Mouse (Mus musculus) kidney, adult 9 months (tissue): ENCODE data around the gene Tnk2.

ENCODE experiments used
- DNase-seq: peaks from one replicate; pipeline ENCODE4 v3.0.0; 2022

Gene Tnk2

GRCm38 (mm10) chr16:32643661-32644061 lies at the start of gene Tnk2:
TSS of gene Tnk2 (plus strand) at chr16:32643874.
- DNase-seq, result peak; percentile 92

DNA sequence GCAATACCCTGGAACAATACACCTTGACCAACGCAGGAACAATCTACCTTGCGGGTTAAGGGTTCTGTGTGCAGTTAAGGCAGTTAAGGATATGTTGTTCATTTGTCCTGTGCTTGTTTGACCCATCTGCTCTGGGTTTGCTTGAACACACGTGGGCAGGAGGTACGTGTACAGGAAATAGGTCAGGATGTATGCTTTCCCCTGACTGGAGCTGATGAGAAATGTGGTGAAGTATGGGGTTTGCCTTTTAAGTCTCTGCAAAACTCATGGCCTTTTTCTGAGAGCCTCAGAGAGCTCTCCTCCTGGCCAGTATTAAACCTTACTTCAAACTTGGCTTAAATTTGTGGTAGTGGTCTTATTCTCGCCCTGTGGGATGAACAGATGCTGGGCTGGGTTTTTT lies 49.8 kb upstream of the Tnk2 start:
- DNase-seq, result no peak

DNA sequence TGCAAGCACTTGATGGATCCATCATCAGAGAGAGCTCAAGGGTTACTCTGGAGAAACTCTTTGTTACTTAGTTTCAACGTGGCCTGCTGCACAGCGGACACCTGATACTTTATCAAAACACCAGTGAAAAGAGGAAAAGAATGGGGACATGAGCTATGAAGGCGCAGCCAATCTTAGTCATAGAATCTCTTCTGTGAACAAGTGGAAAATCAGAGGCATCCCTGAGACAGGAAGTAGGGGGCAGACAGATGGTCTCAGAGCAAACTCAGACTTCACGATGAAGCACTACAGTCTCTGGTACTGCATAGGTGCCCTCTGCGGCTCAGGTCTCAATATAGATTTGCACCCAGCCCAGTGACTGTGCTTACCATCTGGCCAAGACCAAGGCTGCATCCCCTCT lies 49.0 kb upstream of the Tnk2 start:
- DNase-seq, result no peak

DNA sequence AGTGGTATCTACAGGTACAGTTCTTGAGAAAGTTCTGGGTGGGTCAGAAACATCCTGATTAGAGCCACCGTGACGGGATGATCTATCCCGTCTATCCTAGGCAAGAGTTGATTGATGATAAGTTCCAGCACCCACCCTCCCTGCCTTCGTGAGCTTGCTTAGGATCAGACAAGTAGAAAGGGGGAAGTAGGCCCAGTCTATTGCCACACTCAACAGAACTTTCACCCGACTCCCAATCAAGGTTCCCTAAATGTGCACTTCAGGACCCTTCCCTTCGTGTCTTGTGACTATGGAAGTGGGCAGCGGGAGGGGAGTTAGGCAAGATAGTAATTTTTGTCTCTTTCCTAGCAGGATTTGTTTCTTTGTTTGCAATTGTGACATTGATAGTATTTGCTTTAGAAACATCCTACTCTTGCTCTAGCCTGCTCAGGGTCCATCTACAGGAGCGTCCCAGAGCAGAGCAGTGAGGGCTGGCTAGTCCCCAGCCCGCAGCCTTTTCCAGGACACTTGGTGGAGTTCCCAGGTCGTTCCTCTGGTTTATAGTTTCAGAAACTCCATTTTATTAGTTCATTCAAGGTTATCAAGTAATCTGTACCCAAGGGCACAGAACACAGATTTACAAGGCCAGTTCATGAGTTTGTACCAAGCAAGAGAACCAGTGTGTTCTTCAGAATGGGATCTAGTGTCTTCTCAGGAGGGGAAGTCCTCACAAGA lies 48.4 kb upstream of the Tnk2 start:
- DNase-seq, result peak; percentile 22

GRCm38 (mm10) chr16:32597909-32598381 lies 45.7 kb upstream of the Tnk2 start:
- peak; percentile 19 for DNase-seq

- no peak for DNase-seq
These were observed 44.5 kb upstream of the Tnk2 start for GRCm38 (mm10) chr16:32599151-32599550.

GRCm38 (mm10) chr16:32602193-32602685 lies 41.4 kb upstream of the Tnk2 start:
- no peak for DNase-seq

DNA sequence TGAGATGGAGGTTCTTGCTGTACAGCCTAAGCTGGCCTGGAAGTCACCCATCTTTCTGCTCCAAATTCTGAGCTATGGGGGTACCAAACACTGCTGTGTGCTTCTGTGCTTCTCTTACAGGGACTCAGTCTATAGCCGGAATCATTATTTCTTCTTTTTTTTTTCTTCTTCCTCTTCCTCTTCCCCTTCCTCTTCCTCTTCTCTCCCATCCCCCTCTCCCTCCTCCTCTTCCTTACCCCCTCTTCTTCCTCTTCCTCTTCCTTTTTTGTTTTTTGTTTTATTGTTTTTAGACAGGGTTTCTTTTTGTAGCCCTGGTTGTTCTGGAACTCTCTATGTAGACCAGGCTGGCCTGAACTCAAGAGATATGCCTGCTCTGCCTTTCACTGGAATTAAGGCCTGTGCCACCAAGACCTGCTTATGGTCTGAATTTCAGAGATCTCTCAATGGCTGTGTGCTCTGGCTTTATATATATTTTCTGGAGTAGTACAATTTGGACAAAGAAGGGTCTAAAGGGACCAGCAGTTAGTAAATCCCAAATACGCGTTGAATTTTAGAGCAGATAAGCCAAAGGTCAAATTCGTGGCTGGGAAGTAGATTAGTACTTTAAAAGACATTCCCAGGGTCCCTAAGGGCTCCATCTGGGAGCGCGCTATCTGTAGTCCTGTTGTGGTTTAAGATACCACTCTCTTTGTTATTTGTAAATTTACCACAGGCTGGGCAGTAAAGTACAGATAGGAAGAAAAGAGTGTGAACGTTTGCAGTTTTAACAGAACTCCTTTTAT lies 35.9 kb upstream of the Tnk2 start:
- DNase-seq, result peak; percentile 33

GRCm38 (mm10) chr16:32608344-32608711 lies 35.3 kb upstream of the Tnk2 start:
- no peak for DNase-seq

GRCm38 (mm10) chr16:32608712-32609400 lies 34.8 kb upstream of the Tnk2 start, which contains the start of gene Tfrc:
TSS of gene Tfrc (plus strand) at chr16:32608920.
- peak; percentile 99 for DNase-seq

GRCm38 (mm10) chr16:32609401-32609779 lies 34.3 kb upstream of the Tnk2 start:
- peak; percentile 27 for DNase-seq

DNA sequence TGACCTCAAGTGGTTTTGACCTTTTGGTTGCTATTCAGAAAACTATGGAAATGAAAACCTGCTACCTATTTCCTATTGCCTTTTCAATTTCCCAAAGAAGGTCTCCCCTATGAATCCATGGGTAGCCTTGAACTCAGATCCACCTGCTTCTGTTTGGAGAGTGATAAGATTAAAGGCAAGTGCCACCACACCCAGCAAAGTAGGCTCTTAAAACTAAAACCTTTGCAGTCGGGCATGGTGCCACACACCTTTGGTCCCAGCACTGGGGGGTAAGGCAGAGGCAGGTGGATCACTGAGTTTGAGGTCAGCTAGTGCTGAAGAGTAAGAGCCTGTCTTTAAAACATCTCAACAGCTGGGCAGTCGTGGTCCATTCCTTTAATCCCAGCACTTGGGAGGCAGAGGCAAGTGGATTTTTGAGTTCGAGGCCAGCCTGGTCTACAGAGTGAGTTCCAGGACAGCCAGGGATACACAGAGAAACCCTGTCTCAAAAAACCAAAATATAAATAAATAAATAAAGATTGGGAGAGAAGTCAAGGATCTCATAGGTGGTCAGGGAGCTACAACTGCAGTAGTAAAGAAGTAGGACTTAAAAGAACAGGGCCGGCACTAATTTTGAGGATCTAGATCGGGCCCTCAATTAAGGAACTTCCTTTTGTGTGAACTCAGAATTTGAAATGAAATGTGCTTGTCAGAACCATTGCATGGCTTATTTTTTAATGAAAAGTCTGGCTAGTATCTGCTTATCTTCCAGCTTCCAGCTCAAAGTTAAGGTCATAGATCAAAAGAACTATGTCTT lies 33.0 kb upstream of the Tnk2 start:
- peak; percentile 79 for DNase-seq

DNA sequence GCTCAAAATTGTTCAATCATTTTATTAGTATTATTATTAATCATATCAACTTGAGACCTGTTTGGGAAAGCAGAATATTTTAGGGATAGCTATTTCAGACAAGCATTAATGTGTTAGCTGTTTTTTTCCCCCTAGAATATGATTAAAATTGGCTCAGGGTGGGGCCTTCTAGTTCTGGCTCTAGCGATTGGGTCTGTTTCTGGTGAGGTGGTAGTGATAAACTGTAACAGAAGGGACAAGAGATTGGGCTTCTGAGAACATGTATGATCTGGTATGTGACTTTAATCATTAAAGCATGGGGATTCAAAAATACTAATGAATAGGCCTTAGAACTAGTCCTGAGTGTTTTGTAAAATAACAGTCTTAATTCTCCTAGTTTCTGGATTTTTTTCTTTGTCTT lies 31.6 kb upstream of the Tnk2 start:
- no peak for DNase-seq

- no peak for DNase-seq
These were observed 30.3 kb upstream of the Tnk2 start for GRCm38 (mm10) chr16:32613269-32613834.

GRCm38 (mm10) chr16:32614047-32614446 lies 29.6 kb upstream of the Tnk2 start:
- DNase-seq, result no peak

- no peak for DNase-seq
These were observed 24.7 kb upstream of the Tnk2 start for GRCm38 (mm10) chr16:32618946-32619345.

DNA sequence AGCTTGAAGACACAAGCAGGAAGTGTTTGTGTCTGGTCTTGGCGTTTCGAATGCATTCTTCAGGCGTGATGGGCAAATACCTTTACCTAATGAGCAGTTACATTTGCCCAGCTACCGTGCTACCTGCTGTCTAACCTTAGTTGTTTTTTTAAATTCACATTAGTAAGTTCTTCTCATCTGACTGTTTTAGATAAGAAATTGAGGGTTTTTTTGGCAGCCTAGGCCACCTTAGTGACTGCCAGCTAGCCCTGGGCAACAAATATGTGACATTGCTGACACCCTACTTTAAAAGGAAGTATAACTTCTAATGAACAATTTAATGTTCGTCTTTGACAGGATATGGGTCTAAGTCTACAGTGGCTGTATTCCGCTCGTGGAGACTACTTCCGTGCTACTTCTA lies 15.5 kb upstream of the Tnk2 start:
- DNase-seq, result no peak

GRCm38 (mm10) chr16:32632328-32632824 lies 11.3 kb upstream of the Tnk2 start:
- no peak for DNase-seq

- DNase-seq, result no peak
These were observed 10.1 kb upstream of the Tnk2 start for GRCm38 (mm10) chr16:32633486-32634012.

GRCm38 (mm10) chr16:32634183-32634582 lies 9.5 kb upstream of the Tnk2 start:
- DNase-seq, result no peak

- no peak for DNase-seq
These were observed 8.4 kb upstream of the Tnk2 start for GRCm38 (mm10) chr16:32635314-32635713.

- DNase-seq, result no peak
These were observed 7.3 kb upstream of the Tnk2 start for GRCm38 (mm10) chr16:32636331-32636730.
